Mouse (Mus musculus) heart, postnatal 0 days (tissue): ENCODE measurements at regions not wholly inside any gene's neighbourhood (a gene's known extent, or its start where the extent isn't known, plus 50 kb on each side); places are given as distances from the start of the nearest gene placed in this dataset.

Source experiments
- CTCF ChIP-seq: IDR thresholded peaks from 2 replicates; pipeline ENCODE4 v1.5.1; 2016; ENCODE audit warnings: antibody characterized with exemption, control low read depth, low read depth
- EP300 ChIP-seq: IDR thresholded peaks from 2 replicates; pipeline ENCODE4 v1.6.1; 2016; ENCODE audit warnings: antibody characterized with exemption, low read depth

- no peak for TF ChIP-seq CTCF
- no peak for TF ChIP-seq EP300
Measured at GRCm38 (mm10) chr9:61158192-61158770, 213.9 kb upstream of the Tle3 start.
